Mouse (Mus musculus): Measurements from ENCODE around the gene Pvalb.
A peak's percentile ranks its signal among the peaks of the same experiment; 100 is the strongest.

The Pvalb gene

GRCm38 (mm10) chr15:78195096-78195880, 10.9 kb downstream of the Pvalb start:
- peak; percentile 96 for DNase-seq

DNA sequence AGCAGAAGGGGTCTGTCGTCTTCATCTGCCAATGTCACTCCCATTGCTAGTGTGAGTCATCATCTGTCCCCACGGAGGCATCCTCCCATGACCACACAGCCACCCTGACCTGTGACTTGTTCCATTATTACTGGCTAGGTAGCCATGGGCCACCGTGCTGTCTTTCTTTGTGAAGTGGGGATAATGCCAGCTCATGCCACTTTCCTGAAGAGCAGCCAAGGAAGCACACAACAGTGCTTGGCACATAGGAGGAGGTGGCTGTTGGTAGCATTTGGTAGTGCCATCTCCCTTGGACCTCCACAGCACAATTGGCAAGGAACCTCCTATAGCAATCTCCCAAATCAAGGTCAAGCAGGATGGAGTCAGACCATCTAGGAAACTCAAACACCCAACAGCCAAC, 11.9 kb downstream of the Pvalb start:
- DNase-seq: no peak

- no peak for DNase-seq
These were observed 16.6 kb downstream of the Pvalb start for GRCm38 (mm10) chr15:78189636-78190035.

DNA sequence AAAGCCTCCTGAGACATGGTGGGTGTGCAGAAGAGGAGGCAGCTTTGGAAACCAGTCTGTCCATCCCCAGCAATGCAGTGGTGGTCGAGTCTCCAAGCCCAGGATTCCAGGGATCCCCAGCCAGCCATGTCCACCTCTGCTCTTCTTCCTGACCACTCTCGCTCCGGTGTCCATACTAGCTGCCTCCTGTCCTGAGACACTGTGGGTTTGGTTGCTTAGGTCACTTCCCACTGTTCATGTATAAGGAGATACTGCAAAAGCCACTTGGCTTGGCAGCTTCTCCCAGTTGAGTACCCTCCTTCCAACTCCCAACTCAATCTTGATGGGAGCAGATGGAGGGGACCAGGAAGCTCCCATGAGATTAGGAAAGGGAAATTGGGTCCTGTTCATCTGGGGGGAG, 17.7 kb downstream of the Pvalb start:
- no peak for DNase-seq

DNA sequence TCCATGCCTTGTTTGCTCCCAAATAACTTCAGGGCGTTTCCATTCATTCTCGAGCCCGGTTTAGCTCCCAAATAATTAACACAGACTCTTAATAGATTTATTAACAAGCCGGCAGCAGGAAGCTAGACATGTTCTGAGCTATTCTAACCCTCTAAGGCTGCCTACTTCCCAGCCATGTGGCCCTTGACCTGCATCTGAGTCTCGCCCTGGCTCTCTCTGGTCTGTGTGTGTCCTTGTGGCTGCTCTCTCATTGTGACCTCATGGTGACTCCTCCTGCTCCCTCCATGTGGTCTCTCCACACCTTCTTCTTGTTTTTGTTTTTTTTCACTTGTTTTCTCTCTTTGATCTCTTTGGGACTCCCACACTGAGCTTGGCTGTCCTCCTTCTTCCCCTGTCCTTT, 19.3 kb downstream of the Pvalb start:
- no peak for DNase-seq

GRCm38 (mm10) chr15:78185609-78186008, 20.6 kb downstream of the Pvalb start:
- DNase-seq: no peak

DNA sequence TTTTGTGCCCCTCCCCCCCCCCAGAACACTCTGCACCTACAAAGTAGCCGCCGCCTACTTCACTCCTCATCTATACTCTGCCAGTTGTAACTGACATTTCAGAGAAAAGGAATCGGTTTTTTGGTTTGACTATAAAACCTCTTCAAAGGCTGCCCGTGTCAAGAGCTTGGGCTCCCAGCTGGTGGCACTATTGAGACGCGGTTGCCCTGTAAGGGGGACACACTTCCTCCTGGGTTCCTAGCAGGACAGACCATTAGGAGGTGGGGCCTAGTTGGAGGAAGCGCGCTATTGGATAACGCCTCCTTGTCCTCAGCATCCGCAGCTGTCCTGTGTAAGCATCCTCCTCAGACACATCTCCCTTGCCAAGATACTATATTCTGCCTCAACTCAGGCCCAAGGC, 21.3 kb downstream of the Pvalb start:
- DNase-seq: no peak

DNA sequence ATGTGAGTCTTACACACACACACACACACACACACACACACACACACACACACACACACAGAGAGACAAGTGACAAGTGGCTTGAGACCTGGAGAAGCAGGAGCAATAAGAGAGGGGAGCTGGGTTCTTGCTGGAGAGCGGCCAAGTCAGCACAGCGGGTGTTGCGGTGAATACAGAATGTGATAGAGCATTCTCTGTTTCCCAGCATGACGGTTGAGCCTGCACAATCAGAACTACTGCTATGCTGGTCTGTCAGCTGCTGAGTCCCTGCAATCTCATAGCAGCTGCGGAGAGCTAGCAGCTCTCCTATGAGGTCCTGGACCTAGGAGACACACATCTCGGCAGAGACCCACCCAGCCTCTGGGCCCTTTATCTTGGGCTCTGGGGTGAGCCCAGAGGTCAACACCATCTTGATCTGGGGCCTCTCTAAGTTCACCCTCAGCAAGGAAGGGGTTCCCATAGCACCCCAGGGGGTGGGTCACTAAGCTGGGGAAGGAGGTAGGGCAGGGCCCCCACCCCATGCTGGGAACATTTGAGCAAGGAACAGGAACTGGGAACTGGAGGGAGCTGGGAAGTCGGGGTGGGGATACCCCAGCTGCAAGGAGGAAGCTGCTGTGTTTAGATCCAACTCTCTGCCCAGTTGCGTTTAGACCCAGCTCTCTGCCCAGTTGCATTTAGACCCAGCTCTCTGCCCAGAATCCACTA, 24.3 kb downstream of the Pvalb start:
- no peak for DNase-seq

DNA sequence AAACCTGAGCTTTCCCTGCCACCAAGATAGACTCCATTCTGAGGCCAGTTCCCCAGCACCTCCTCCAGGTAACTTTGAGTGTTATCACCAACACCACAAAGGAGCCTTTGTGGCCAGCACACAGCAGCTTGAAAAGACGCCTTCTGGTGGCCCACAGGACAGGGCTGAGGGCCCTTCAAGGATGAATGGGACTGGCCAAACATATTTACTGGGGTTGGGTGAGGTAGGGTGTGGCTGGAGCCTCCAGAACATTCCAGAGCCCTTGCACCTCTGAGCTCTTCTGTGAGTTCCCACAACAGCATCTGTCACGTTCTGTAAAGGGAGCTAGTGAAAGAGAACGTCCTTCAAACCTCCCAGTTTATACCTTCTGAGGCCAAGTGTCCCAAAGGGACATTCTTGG, 26.4 kb downstream of the Pvalb start:
- no peak for DNase-seq

- DNase-seq: peak; percentile 96
These were observed 27.8 kb downstream of the Pvalb start for GRCm38 (mm10) chr15:78178397-78178796.

DNA sequence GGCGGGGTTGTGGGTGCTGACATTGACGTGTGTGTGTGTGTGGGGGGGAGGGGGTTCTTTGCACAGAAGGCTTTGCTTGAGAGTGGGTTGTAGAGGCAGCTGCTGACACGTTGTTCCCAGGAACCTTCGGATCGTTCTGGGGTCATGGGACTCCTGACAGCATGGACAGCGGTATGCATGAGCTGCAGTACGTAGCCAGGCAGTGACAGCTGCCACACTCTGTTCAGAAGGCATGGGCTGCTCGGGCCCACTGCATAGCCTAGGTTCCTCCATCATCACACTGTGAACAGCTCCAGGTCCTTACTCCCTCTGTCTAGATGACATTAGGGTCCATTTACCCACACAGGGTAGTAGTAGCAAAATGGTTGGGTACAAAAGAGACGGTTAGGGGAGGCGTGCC, 28.9 kb downstream of the Pvalb start:
- DNase-seq: no peak

GRCm38 (mm10) chr15:78174887-78175245, 31.3 kb downstream of the Pvalb start:
- DNase-seq: peak; percentile 86

DNA sequence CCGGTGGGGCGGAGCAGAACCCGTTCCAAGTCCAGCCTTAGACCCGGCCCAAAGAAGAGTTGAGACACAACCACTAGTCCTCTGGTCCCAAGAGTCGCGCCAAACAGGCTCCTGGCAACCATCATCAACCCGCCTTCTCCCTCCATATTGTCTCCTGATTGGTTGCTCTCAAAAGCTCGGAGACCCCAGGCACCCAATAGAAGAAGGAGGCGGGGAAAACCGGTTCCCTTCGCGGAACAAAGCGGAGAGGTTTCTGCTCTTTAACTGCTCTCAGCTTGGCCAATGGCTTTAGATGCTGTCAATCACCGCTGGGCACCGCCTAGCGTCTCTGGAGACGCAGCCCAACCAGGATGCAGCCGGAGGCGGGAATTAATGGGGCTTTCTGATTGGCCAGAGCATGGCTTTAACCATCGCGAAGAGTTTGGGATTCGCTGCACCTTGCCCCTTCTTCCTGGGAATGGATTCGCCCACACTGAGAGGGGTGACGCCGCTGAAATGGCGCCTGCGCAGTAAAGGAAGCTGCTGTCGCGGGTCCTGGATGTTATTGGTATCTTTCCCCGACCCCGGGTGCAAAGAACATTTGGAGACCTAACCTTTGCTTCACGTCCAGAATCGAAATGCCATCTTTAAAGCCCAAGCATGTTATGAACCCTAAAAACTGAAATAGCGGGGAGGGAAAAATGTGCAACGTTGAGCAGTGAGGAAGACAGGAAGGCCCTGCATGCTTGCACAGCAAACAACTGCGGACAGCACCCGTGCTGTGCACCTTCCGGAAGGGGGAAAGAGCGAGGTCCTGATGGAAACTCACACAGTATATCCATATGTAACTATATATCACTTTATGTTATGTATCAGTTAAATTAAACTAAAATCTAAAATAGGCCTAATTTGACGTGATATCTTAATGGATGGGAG, 32.0 kb downstream of the Pvalb start, which contains the start of gene Ift27:
TSS of gene Ift27 (minus strand) at position 136 of the 915 bp plus-strand sequence.
- peak; percentile 100 for DNase-seq

DNA sequence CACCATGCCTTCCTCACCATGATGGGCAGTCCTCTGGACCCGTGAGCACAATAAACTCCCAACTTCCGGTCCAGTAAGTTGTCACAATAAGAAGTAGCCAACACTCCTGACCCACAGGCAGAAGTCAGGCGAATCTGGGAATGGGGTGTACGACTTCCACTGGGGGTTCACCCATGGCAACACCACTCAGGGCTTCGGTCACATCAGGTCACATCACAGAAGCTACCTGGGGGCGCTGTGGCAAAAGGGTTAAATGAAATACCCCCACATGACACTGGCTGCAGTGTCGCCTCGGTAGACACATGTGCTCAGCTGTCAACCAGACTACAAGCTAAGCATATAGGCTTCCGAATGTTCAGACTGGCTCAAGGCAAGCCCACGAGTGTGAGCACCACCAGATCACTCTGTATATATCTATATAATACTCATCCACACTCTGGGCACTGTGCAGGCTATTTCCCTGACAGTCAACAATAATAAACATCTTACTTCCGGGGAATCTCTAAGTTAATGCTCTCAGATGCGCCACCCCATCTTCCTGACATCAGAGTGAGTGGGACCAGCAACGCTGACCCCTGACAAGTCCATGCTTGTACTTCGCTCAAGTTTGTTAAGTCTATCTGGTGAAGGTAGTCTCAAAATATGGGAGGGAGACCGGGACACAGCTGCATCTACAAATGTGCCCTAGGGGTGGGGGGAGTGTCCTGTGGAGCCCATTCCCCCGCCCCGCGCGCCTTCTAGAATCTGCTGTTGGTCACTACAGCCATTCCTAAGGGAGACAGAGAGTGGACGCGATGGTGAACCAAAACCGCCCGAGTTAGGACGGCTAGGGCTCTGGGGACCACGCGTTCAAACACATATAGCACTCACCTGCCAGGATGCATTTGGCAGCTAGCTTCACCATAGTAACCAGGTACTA, 33.0 kb downstream of the Pvalb start:
- DNase-seq: peak; percentile 94

- no peak for DNase-seq
These were observed 33.8 kb downstream of the Pvalb start for GRCm38 (mm10) chr15:78172256-78172898.

DNA sequence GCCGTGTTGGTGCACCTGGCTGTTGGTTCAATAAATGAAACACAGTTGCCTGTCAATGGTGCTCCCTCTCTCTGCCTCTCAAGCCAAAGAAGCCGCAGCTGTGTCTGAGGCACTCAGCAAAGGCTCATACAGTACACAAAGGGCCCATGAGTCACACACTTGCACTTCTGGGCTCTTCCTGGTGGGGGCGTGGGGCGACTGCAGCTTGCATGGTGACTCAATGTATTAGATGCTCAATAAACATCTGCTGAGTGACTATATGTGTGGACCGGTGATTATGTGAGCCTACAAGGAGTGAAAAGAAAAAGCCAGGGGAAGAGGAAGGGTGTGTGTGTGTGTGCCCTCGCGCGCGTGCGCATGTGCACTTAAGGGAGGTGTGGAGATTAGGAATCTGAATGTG, 34.5 kb downstream of the Pvalb start:
- no peak for DNase-seq

- no peak for DNase-seq
These were observed 35.5 kb downstream of the Pvalb start for GRCm38 (mm10) chr15:78170708-78171107.

- no peak for DNase-seq
These were observed 36.6 kb downstream of the Pvalb start for GRCm38 (mm10) chr15:78169566-78169965.

DNA sequence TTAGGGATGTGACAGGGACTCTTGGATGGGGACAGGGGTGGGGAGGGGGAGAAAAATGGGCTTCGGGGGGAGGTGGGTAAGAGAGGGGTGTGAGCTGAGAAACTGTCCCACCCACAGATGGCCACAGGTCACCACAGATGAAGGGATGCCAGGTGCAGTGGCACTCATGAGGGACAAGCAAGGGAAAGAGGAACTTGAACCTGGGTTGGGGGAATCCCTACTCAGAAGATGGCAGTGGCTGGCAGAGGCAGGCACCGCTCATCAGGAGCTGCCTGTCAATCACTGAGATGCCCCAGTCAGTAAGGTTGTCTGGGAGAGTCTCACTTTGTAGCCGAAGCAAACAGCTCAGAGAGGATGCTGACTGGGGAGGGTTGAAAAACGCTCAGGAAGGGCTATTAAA, 40.9 kb downstream of the Pvalb start:
- peak; percentile 92 for DNase-seq

GRCm38 (mm10) chr15:78164466-78164865, 41.7 kb downstream of the Pvalb start:
- DNase-seq: no peak

- DNase-seq: no peak
These were observed 44.3 kb downstream of the Pvalb start for GRCm38 (mm10) chr15:78161946-78162345.

DNA sequence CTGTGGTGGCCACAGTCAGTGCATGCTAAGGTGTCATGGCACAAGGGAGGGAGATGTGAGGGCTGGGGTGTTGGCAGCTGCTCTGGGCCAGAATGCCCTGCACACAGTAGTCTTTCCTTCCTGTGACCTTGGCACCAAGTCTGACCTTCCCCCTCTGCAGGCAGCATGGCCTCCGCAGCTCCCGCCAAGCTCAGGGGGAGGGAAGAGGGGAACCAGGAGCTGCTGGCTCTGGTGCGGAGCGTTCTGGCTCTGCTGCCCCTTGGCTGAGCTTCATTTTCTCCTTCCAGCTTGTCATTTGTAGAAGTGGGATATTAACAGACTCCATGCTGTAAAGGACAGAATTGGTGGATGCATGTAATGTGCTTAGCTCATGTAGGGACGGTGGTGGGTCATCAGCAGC, 47.9 kb downstream of the Pvalb start:
- DNase-seq: no peak
